Mouse (Mus musculus) erythroblast, embryonic 14.5 days (primary cell): ENCODE results near the gene Tspan3.

Source experiments
- GATA1 ChIP-seq: IDR thresholded peaks from 2 replicates; pipeline ENCODE4 v1.6.1; 2012; ENCODE audit warnings: low read length, inconsistent platforms, mixed read lengths
- TAL1 ChIP-seq: IDR thresholded peaks from 3 replicates; pipeline ENCODE4 v1.6.1; 2012; ENCODE audit warnings: low read length, inconsistent platforms, mixed read lengths

- no peak for TF ChIP-seq GATA1
- no peak for TF ChIP-seq TAL1
Observed at GRCm38 (mm10) chr9:56135590-56136197, 29.6 kb downstream of the Tspan3 start.
